Mouse (Mus musculus) heart, embryonic 16.5 days (tissue): ENCODE measurements around the gene Ppm1a. TPM values are rescaled to one million over a fixed set of nuclear protein-coding genes. Genes with fewer than 3 reads are reported as not detected.

ENCODE experiments used
- ATAC-seq: fragments of 200-750 bp; cut with Nextera tagmentation; replicated peaks from 2 replicates; pipeline ENCODE4 v1.8.0; 2017; ENCODE audit warnings: moderate number of reproducible peaks; ENCODE audit not compliant: insufficient read depth, low FRiP score; ENCODE audit errors: extremely low read depth
- H3K27ac ChIP-seq: fragments of 300-500 bp; sonication (generic); 2 replicates; pipeline ENCODE4 v1.5.1; 2014; ENCODE audit warnings: mild to moderate bottlenecking, low read length, control low read depth, moderate library complexity
- H3K27me3 ChIP-seq: fragments of 300-500 bp; sonication (generic); 2 replicates; pipeline ENCODE4 v1.6.1; 2014; ENCODE audit warnings: low read length, mixed read lengths; ENCODE audit not compliant: control insufficient read depth, insufficient read depth
- H3K36me3 ChIP-seq: fragments of 300-500 bp; sonication (generic); 2 replicates; pipeline ENCODE4 v1.6.1; 2014; ENCODE audit not compliant: control insufficient read depth, insufficient read depth
- H3K4me1 ChIP-seq: fragments of 300-500 bp; sonication (generic); 2 replicates; pipeline ENCODE4 v1.6.1; 2014; ENCODE audit warnings: low read length, mixed read lengths; ENCODE audit not compliant: control insufficient read depth, insufficient read depth
- H3K4me2 ChIP-seq: fragments of 300-500 bp; sonication (generic); 2 replicates; pipeline ENCODE4 v1.6.1; 2014; ENCODE audit warnings: low read depth, mild to moderate bottlenecking, control low read depth, low read length
- H3K4me3 ChIP-seq: fragments of 300-500 bp; sonication (generic); 2 replicates; pipeline ENCODE4 v1.5.1; 2014; ENCODE audit warnings: mild to moderate bottlenecking, control low read depth, low read length
- H3K9ac ChIP-seq: fragments of 300-500 bp; sonication (generic); 2 replicates; pipeline ENCODE4 v1.6.1; 2014; ENCODE audit warnings: low read length, control low read depth
- H3K9me3 ChIP-seq: fragments of 300-500 bp; sonication (generic); replicated peaks from 2 replicates; pipeline ENCODE4 v1.6.1; 2016; ENCODE audit warnings: low read length; ENCODE audit not compliant: control insufficient read depth
- WGBS: fragments of 180-500 bp; shearing (Covaris S2); extraction: QIAGEN DNeasy Blood & Tissue Kit; methylation state at CpG from one replicate; pipeline ENCODE4 v1.1.7; 2014; 5-methylcytosine and 5-hydroxymethylcytosine counted together
- polyA plus RNA-seq: library from polyadenylated mRNA; unstranded; fragments of >200 nt; fragmentation: Nextera tagmentation; extraction: Ambion mirVana; gene quantifications from 2 replicates; pipeline ENCODE4 v1.2.1, GENCODE M21; 2015

Ppm1a gene
- polyA plus RNA-seq, 1 experiment from 2014 or later, result 29.0 TPM

- H3K36me3 ChIP-seq, result no peaks in the 10 kb centered on the region
- no peak overlapping the region for H3K4me3 ChIP-seq
- H3K4me2 ChIP-seq, result no peak overlapping the region
- H3K4me1 ChIP-seq, result 0 out of 2 replicates have a peak, but pooled peaks cover 3% of the 10 kb centered on the region
- H3K27me3 ChIP-seq, result peaks cover 7% of the 10 kb centered on the region
- WGBS, result 43% methylated on average over 5 of the region's 5 CpGs
- no peak for ATAC-seq
- H3K9me3 ChIP-seq, result no peaks in the 10 kb centered on the region
- H3K27ac ChIP-seq, result no peak overlapping the region
- H3K9ac ChIP-seq, result no peak overlapping the region
Measured at GRCm38 (mm10) chr12:72825656-72826055, 68.4 kb downstream of the Ppm1a start.

GRCm38 (mm10) chr12:72828846-72829556 lies 71.7 kb downstream of the Ppm1a start:
- Histone ChIP-seq H3K36me3 (no peaks in the 10 kb centered on the region), H3K9me3 (no peaks in the 10 kb centered on the region), H3K27ac (no peak overlapping the region), H3K9ac (no peak overlapping the region), H3K4me1 (0 out of 2 replicates have a peak, but pooled peaks cover 6% of the 10 kb centered on the region), H3K4me3 (no peak overlapping the region), H3K27me3 (peaks cover 15% of the 10 kb centered on the region), H3K4me2 (no peak overlapping the region)
- WGBS, result 62% methylated on average over 9 of the region's 9 CpGs
- no peak for ATAC-seq

GRCm38 (mm10) chr12:72829777-72830176 lies 72.5 kb downstream of the Ppm1a start:
- Histone ChIP-seq H3K36me3 (no peaks in the 10 kb centered on the region), H3K4me1 (0 out of 2 replicates have a peak, but pooled peaks cover 6% of the 10 kb centered on the region), H3K4me2 (no peak overlapping the region), H3K27ac (no peak overlapping the region), H3K4me3 (no peak overlapping the region), H3K9ac (no peak overlapping the region), H3K27me3 (peaks cover 15% of the 10 kb centered on the region), H3K9me3 (no peaks in the 10 kb centered on the region)
- no peak for ATAC-seq
- 70% methylated on average over 20 of the region's 20 CpGs for WGBS

- WGBS, result 70% methylated on average over 8 of the region's 8 CpGs
- peaks cover 15% of the 10 kb centered on the region for H3K27me3 ChIP-seq
- no peaks in the 10 kb centered on the region for H3K9me3 ChIP-seq
- no peak overlapping the region for H3K4me3 ChIP-seq
- no peak overlapping the region for H3K27ac ChIP-seq
- H3K36me3 ChIP-seq, result no peaks in the 10 kb centered on the region
- ATAC-seq, result no peak
- H3K4me1 ChIP-seq, result 0 out of 2 replicates have a peak, but pooled peaks cover 6% of the 10 kb centered on the region
- H3K9ac ChIP-seq, result no peak overlapping the region
- no peak overlapping the region for H3K4me2 ChIP-seq
Measured at GRCm38 (mm10) chr12:72830317-72830716, 73.1 kb downstream of the Ppm1a start.

- H3K4me1 ChIP-seq, result 0 out of 2 replicates have a peak, but pooled peaks cover 6% of the 10 kb centered on the region
- no peak; the same call in 1 of the 2 replicates for ATAC-seq
- peak overlapping the region; percentile 81 for H3K4me2 ChIP-seq
- H3K27me3 ChIP-seq, result peaks cover 15% of the 10 kb centered on the region
- WGBS, result 8% methylated on average over 42 of the region's 42 CpGs
- H3K4me3 ChIP-seq, result peak overlapping the region; percentile 55
- H3K9ac ChIP-seq, result peak overlapping the region; percentile 69
- H3K36me3 ChIP-seq, result no peaks in the 10 kb centered on the region
- no peaks in the 10 kb centered on the region for H3K9me3 ChIP-seq
- H3K27ac ChIP-seq, result no peak overlapping the region
Measured at GRCm38 (mm10) chr12:72831711-72832432, 74.6 kb downstream of the Ppm1a start.

- H3K27me3 ChIP-seq, result peaks cover 15% of the 10 kb centered on the region
- no peak overlapping the region for H3K9ac ChIP-seq
- H3K4me1 ChIP-seq, result 0 out of 2 replicates have a peak, but pooled peaks cover 6% of the 10 kb centered on the region
- H3K4me2 ChIP-seq, result no peak overlapping the region
- H3K27ac ChIP-seq, result no peak overlapping the region
- H3K9me3 ChIP-seq, result no peaks in the 10 kb centered on the region
- H3K36me3 ChIP-seq, result no peaks in the 10 kb centered on the region
- no peak for ATAC-seq
- WGBS, result 68% methylated on average over 14 of the region's 14 CpGs
- H3K4me3 ChIP-seq, result no peak overlapping the region
Measured at GRCm38 (mm10) chr12:72834773-72835517, 77.7 kb downstream of the Ppm1a start.

GRCm38 (mm10) chr12:72835518-72836015 lies 78.3 kb downstream of the Ppm1a start:
- H3K4me1 ChIP-seq, result 0 out of 2 replicates have a peak, but pooled peaks cover 6% of the 10 kb centered on the region
- no peak overlapping the region for H3K4me3 ChIP-seq
- H3K9me3 ChIP-seq, result 0 out of 2 replicates have a peak, but pooled peaks cover 2% of the 10 kb centered on the region
- H3K36me3 ChIP-seq, result no peaks in the 10 kb centered on the region
- no peak overlapping the region for H3K9ac ChIP-seq
- H3K27ac ChIP-seq, result no peak overlapping the region
- 70% methylated on average over 8 of the region's 8 CpGs for WGBS
- ATAC-seq, result no peak
- no peak overlapping the region for H3K4me2 ChIP-seq
- H3K27me3 ChIP-seq, result peaks cover 9% of the 10 kb centered on the region

GRCm38 (mm10) chr12:72837302-72837701 lies 80.0 kb downstream of the Ppm1a start:
- 0 out of 2 replicates have a peak, but pooled peaks cover 6% of the 10 kb centered on the region for H3K9me3 ChIP-seq
- no peak overlapping the region for H3K9ac ChIP-seq
- H3K4me2 ChIP-seq, result no peak overlapping the region
- H3K27ac ChIP-seq, result no peak overlapping the region
- H3K36me3 ChIP-seq, result no peaks in the 10 kb centered on the region
- peaks cover 5% of the 10 kb centered on the region for H3K27me3 ChIP-seq
- 63% methylated on average over 4 of the region's 4 CpGs for WGBS
- no peaks in the 10 kb centered on the region for H3K4me1 ChIP-seq
- ATAC-seq, result no peak
- no peak overlapping the region for H3K4me3 ChIP-seq
